Mouse (Mus musculus) regulatory T cell (primary cell): ENCODE measurements around the gene Gipc1.

ENCODE experiments used
- in situ Hi-C: fragments of 300-600 bp; cut with MboI, MseI; formaldehyde crosslinking; loops from one replicate; pipeline ENCODE4 v1.15.1; 2025; ENCODE audit warnings: high pct_unique_total_duplicates

Gene Gipc1

DNA sequence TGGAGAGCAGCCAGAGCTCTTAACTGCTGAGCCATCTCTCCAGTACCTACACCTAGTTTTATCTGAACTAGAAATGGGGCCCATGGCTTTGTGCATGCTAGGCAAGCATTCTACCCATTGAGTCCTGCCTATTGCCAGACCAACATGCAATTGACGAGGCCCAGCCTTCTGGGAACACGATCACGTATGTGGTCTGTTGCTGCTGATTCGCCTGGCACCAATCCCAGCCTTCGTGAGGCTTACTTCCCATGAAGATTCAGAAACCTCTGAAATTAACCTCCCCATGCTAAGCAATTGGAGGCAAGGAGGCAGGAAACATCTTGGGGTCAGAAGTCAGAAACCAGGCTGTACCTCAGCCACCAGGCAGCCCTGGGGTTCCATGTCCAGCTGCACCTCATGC lies 28.1 kb downstream of the Gipc1 start:
- in situ Hi-C loops, result no loop called here

DNA sequence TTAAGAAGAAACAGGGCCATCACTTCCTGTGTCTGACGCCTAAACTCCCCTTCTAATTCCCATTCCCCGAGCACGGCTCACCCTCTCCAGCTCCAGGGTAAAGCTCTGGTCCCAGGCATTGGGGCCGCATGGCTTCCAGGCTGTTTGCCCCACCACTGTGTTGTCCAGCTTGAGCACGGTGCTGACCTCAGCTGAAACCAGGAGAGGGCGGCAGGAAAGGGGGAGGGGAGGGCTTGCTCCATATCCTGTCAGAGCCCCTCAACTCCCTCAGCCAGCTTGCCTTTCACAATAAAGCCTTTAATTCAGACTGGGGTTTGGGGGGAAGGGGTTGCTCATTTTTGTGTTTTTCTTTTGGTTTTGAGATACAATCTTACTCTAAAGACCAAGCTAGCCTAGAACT lies 28.6 kb downstream of the Gipc1 start:
- in situ Hi-C loops, result no loop called here

DNA sequence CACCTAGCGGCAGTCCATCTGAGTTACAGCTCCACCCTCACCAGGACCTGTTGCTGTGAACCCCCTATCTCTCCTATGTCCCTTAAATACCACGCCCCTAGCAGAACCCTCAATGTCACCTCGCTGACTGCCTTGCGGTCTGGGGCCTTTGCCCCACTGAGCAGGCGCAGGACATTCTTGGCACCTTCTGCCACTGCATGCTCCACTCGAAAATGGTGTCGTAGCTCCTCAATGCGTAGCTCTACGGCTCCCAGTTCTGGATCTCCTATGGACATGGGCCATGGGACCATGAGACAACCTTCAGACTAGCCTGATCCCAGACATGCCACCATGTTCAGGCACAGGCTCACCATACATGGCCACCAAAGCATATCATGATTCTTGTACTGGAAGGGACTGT lies 32.0 kb downstream of the Gipc1 start:
- in situ Hi-C loops, result no loop called here

DNA sequence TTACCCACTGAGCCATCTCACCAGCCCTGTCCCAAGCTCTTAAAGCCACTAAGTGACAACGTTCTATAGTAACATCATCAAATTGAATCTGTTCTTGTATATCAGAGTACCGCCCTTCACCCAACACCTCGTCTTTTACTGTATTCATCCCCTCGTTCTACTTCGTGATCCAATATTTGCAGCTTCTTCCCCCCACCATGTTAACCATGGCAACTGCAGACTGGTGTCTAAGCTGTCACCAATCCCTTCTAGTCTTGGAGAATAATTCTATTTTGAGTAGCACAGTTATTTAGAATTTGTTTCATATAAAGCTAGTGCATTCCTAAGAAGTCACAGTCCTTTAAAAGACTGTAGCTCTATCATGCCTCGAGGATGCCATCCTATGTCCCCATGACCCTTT lies 36.8 kb downstream of the Gipc1 start:
- in situ Hi-C loops, result no loop called here

DNA sequence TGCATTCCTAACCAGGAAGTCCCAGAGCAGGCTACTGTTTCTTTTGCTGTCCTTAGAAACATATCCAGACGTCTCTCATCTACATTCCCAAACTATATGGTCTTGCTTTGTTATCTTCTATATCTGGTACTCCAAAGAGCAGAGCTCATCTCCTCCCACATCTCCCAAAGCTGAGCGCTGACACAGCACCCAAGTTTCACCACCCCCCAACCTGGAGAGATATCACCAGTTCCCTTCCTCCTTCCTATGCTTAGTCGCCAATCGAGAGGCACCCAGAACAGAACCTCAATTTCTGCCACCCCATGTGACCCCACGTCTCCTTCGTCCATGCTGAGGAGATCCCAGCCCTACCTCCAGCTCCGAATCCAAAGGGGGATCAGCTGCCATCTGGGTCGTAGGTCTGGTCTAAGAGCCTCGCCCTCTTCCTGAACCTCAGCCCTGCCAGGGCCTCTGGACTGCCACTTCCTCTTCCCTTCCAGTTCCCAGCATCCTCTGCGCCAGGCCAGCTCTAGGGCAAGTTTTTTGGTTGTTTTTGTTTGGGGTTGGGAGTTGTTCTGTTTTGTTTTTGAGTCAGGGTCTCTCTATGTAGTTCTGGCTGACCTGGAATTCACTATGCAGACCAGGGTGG lies 41.2 kb downstream of the Gipc1 start:
- in situ Hi-C loops, result no loop called here

DNA sequence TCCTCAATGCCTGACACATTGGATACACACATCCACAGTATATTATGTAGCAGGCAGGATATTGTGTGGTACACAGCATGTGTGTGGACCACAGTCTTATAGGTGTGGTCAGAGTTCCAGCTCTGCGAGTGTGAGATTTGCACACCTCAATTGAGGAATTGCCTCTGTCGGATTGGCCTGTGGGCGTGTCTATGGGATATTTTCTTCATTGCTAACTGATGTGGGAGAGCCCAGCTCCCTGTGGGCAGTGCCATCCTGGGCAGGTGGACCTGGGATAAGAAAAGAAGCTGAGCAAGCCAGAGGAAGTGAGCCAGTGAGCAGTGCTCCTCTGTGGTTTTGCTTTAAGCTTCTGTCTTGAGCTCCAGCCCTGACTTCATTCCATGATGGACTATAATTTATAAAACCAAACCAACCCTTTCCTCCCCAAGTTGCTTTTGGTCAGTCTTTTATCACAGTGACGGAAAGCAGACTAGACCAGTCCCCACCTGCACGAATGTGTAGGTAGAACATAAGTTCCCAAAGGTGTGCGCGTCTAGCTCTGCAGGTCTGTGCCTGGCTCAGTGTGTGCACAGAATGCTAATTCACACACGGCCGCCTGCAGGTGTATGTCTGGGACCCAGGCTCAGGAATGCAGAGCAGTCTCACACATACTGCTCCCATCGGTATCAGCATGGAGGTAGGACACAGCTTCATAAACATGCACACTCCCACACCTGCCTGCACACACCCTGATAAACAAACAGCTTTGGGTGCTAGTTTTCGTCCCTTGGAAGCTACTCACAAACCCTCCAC lies 42.1 kb downstream of the Gipc1 start:
- in situ Hi-C loops, result no loop called here

DNA sequence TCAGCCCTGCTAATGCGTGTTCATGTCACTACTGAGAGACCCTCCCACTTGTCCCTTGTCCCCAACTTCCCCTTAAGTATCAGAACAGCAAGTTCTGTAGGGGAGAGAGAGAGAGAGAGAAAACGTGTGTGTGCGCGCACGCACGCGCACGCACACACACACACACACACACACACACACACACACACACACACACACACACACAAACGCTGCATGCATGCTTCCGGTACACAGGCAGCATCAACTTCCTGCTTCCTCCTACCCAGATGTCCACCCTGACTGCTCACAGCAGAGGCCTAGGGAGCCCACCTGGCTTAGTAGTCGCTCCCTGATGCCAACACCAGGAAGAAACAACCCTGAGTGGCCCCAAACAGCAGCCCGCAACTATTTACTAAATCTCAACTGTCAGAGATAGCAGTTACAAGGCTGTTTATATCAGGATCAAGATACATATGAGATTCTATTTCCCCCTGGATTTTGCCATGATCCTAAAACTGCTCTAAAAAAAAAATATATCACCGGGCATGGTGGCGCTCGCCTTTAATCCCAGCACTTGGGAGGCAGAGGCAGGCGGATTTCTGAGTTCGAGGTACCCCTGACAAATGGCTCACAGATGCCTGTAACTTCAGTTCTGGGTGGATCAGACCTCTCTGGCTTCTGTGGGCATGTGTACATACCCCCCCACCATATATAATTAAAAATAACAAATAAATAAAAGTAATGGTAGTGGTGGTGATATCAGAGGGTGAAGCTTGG lies 43.1 kb downstream of the Gipc1 start:
- in situ Hi-C loops, result no loop called here

DNA sequence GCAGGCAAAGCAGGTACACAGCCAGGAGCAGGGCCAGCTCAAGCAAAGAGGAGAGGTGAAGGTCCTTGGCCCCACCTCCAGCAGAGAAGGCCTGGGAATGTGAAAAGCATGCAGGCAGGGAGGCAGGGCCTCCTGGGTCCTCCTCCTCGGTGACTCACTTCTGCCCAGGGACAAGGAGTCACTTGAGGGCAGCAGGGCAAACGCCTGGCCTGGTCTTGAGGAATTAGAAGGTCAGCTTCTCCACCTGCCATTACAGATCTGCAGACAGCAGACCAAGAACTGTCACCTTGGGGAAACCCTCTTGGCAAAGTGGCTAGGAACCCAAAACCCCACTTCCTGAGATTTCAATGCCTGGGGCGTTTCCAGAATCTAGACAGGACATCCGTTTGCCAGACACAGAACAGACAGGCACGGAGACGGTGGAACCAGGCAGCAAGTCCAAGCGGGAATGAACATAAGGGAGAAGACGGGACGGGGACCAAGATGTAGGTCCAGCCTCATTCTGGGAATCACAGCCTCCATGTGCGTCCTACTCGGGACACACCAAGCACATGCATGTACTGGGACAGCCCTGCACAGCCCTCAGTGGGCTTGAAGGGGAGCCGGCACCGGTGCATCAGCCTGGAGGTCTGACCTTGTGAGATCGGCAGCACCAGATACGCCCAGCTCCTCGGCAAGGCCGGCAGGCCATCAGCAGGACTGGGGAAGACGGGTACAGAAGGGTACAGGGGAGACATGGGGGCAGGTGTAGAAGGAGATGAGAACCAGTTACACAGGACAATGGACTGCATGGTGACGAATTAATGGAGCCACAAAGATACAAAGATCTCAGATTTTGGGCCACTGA lies 45.1 kb downstream of the Gipc1 start:
- in situ Hi-C loops, result no loop called here

DNA sequence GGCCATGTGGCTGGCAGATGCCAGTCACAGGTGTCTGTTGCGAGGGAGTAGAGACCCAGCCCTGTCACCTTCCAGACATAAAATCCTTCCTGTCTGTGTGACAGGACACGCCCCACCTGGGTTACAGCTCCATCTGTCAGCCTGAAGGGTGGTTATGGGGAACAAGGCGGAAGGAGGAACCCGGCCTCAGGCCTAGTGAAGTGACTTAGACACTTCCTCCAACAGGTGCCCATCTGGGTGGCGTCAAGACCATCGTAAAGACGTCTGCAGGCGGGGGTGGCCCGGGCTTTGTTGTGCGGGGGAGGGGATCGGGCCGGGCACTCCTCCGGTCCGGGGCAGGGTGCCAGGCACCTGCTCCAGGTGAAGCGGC lies 45.8 kb downstream of the Gipc1 start:
- in situ Hi-C loops, result no loop called here

DNA sequence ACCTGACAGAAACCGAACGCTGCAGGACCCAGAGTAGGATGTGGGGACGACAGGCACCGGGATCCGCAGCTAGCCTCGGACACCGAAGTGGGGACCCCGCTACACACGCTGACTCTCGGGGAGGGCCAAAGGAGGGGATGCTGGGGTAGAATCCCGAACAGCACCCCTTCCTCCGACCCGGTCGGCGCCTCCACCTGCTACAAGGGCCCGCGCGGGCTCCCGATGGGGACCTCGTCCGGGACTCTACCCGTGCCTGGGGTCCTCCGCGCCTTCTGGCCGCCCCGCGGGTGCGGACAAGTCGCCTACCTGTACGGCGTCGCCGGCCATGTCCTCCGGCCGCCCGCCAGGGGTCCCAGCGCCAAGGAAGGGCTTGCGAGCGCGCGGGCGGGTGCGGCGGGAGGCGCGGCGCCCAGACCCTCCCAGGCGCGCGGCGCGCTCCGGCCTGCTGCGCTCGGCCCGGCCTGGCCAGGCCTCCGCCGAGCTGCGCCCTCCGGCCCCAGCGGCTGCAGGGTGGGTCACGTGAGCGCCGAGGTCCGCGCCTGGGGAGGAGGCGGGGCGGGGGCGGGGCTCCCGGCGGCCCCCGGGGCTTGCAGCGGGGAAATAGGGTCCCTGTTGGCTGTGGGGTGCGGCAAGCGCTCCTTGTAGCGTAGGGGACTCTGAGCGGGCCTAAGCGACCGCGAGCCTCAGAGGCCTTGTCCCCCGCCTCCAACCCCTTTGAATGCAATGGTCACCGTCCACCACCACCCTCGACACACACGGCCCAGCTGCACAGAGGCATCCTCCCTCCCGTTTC lies 46.4 kb downstream of the Gipc1 start, which contains the start of gene Pkn1:
Pkn1 (minus strand) TSS at position 519 of the 793 bp plus-strand sequence.
- in situ Hi-C loops, result no loop called here

DNA sequence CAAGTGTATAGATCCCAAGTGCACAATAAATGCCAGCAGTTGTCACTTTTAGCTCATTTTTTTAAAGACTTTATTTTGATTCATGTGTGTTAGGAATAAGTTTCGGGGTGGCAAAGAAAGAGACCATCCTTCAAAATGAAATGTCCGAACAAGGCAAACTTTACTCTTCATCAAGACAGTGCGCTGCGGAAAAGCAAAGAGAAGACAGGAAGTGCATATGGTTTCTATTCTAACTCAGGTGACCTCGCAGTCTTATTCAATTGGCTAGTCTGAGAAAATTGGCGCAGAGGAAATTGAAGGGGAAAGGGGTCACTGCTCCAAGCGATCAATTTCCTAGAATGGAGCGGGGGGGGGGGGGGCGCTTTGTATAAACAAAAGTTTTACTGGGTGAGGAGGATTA lies 47.1 kb downstream of the Gipc1 start:
- in situ Hi-C loops, result no loop called here

DNA sequence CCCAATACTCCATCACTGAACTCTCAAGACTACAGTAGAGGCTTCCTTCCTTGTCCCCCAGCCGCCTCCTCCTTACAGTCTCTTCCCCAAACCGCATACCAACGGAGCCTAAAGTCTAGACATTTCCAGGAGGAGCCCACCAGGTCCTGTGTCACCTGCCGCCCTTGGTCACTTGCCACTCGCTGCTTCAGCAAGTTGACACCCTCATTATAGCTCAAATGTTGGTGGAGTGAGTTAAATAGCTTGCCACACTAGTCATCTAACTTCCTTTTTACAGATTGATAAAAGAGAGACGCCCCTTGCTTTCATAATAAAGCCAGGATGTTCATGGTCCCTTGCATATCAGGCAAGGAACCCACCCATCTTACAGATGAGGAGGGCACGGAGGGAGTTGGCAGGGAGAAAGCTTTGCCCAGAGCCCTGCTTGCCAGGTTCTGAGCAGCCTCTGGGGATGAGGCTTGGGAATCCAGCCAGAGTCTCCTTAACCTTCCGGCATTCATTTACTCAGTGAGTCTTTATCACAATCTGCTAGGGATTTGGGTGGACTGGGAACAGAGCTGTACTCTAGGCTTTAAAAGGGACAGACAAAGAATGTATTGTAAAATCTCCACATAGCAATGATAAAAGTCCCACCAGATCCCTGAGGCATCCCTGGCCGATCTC lies 48.1 kb downstream of the Gipc1 start:
- in situ Hi-C loops, result no loop called here

DNA sequence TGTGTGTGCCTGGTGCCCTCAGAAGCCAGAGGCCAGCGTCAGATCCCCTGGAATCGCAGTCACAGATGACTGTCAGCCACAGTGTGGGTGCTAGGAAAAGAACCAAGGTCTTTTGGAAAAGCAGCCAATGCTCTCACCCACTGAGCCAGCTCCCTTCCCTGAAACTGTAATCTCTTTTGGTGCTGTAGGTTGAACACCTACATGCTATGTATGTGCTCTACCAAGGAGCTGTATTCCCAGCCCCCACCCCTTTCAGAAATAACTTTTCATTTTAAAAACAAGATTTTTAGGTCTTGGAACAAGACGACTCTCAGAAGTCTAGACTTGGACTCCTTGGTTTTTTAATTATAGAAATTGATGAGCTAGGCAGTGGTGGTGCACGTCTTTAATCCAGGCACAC lies 50.9 kb downstream of the Gipc1 start:
- in situ Hi-C loops, result no loop called here

DNA sequence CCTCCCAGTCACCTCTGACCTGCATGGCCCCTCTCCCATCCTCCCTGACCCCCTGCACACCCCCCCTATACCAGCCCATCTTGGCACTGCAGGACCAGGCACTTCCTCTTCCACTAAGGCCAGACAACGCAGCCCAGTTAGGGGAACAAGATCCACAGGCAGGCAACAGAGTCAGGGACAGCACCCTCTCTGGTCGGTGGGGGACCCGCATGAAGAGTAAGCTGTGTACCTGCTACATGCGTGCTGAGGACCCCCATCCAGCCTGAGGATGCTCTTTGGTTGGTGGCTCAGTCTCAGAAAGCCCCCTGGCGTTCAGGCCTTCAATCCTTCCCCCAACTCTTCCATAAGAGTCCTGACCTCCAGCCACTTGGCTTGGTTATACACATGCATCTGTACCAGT lies 53.9 kb downstream of the Gipc1 start:
- in situ Hi-C loops, result no loop called here

DNA sequence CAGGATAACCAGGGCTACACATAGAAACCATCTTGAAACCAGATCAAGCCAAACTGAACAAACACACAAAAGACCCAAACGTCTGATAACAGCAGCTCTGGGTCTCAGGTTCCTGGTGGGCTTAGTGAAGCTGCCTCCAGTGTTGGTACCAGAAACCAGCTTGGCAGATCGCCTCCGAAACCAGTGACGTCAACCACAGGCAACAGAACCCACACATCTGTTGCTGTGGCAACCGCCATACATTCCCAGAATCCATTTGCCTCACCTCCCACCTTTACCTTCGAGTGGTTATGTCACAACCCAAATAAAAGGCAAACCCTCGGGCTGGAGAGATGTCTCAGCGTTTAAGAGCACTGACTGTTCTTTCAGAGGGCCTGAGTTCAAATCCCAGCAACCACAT lies 55.1 kb downstream of the Gipc1 start:
- in situ Hi-C loops, result no loop called here
